Comparison of ENCODE assay signal across 9 mouse cellular contexts in genomic region chr3:114903924-114904438, GRCm38 (mm10). TPM values are rescaled to one million over a fixed set of nuclear protein-coding genes. Genes with fewer than 3 reads are reported as not detected.
A peak's percentile ranks its signal among the peaks of the same experiment; 100 is the strongest.
DNase-seq lines count a peak whose midpoint lies in the region; ATAC-seq and TF ChIP-seq lines count a peak whose summit lies in the region.
"Had no signal": no experiment of that assay in that cellular context is flagged by ENCODE, and none has a peak within 500 bp of the region (broad histone marks: within the 10 kb centered on the region; RNA-seq: fewer than 3 reads in every experiment).

Olfm3 (plus strand) TSS chr3:114904078.

- no peaks in the 10 kb centered on the region for H3K9me3 ChIP-seq in heart, embryonic 13.5 days

- no peak within 1 kb of the TSS for H3K27ac ChIP-seq in heart, embryonic 13.5 days (replicated peaks)
- H3K27ac ChIP-seq in gastrocnemius, adult 2 months, result no peak within 1 kb of the TSS

- DNase-seq in 3134 (ENCODE audit: extremely low read depth, insufficient read length, low spot score), result peak; percentile 11
- peak; percentile 50 for DNase-seq in NIH3T3 (ENCODE audit: low read depth)
- DNase-seq in embryo, embryonic 10 days (ENCODE audit: low spot score), result peak; percentile 72
- DNase-seq in kidney, postnatal 25 days, result peak; percentile 7 to 32
- DNase-seq in right cerebral cortex, postnatal 36 days (ENCODE audit: low spot score in 2 of 2), result peak; percentile 18 to 24
- no peak for DNase-seq in gastrocnemius, adult 2 months

- H3K9ac ChIP-seq in heart, embryonic 13.5 days, result no peak within 1 kb of the TSS

- H3K4me2 ChIP-seq in heart, embryonic 13.5 days, result peak within 1 kb of the TSS; percentile 64

- 0 out of 2 replicates have a peak, but pooled peaks cover 5% of the 10 kb centered on the region for H3K4me1 ChIP-seq in heart, embryonic 13.5 days

- intact Hi-C loops in gastrocnemius, adult 2 months (cut with DNase I), result no loop called here

- TF ChIP-seq CTCF in gastrocnemius, adult 2 months (IDR thresholded peaks at IDR 0.05), result no peak

- peak within 1 kb of the TSS; percentile 22; the same call in 1 of the 2 replicates for H3K4me3 ChIP-seq in heart, embryonic 13.5 days
- H3K4me3 ChIP-seq in gastrocnemius, adult 2 months, result no peak within 1 kb of the TSS

- 0 out of 2 replicates have a peak, but pooled peaks cover 3% of the 10 kb centered on the region for H3K27me3 ChIP-seq in heart, embryonic 13.5 days (replicated peaks)

- 5% methylated on average over 21 of the region's 21 CpGs for WGBS in heart, embryonic 13.5 days

- no peaks in the 10 kb centered on the region for H3K36me3 ChIP-seq in heart, embryonic 13.5 days

- no peak for ATAC-seq in heart, embryonic 13.5 days (ENCODE audit: extremely low read depth, insufficient number of reproducible peaks, low FRiP score, low TSS enrichment)
- peak; percentile 81 for ATAC-seq in megakaryocyte progenitor cell, adult 5-6 weeks (replicated peaks; ENCODE audit: poor library complexity)

RNA-seq across cellular contexts. Expression of gene Olfm3, which starts in this region (rescaled TPM):
- not detected in 2 replicates for polyA plus RNA-seq in heart, embryonic 13.5 days (2015; fragmentation: Nextera tagmentation; extraction: Ambion mirVana)
- not detected in 2 replicates for total RNA-seq in megakaryocyte progenitor cell, adult 5-6 weeks (2015)
- not detected in 2 replicates for total RNA-seq in megakaryocyte progenitor cell, adult 5-6 weeks (2017)
- not detected for total RNA-seq in gastrocnemius, adult 2 months (2021)
- total RNA-seq: neutrophil, adult 5-6 weeks had no signal

Comparison
In these comparisons a context has a peak if more than half of its experiments do, and no peak if none do; other contexts are left out.
1. Peak in ATAC-seq in megakaryocyte progenitor cell, adult 5-6 weeks; RNA of the gene not detected or under 1 TPM.